Mouse (Mus musculus): ENCODE data around the gene Arl15. TPM values are rescaled to one million over a fixed set of nuclear protein-coding genes. Genes with fewer than 3 reads are reported as not detected.

The Arl15 gene
- polyA plus RNA-seq, 1 experiment from 2014 or later = 1.5 TPM

DNA sequence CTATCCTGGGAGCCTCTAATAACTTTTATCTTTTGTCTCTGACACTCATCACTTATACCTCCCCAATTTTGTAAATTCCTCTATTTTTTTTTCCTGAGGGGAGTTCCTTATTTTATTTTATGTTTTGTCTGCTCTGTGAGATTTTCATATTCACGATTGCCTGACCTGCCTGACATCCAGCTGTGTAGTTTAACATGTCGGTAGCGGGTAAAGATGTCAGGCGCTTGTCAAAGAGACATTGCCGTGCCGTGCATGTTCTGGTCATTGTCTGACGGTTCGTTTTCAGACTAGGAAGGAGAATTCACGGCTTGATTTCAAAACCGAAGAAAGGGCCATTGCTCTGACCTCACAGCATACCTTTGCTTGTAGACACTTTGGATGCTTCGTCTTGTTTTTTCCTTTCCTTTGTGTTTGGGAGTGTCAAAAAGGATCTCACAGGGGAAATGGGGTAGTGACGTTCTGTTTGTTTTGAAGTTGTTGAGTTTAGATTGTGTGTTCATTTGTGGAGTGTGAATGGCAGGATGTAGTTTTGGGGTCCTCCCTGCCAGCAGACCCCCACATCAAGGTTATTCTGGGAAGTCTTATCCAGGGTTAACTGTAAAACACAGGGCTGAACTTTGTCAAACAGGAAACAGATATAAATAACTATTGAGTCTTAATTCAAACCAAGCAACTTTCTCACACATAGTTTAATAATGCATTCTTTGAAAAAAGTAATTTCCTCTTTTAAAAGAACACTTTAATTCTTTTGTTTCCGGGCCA lies 60.4 kb downstream of the Arl15 start:
- TF ChIP-seq EP300 (IDR thresholded peaks at IDR 0.05; ENCODE audit: low read depth) = peak; percentile 52
- TF ChIP-seq CTCF (IDR thresholded peaks at IDR 0.05; ENCODE audit: low read depth) = no peak
- Histone ChIP-seq H3K4me2 (ENCODE audit: low read depth, low read length) (no peak overlapping the region), H3K4me1 (ENCODE audit: insufficient read depth) (peaks cover 7% of the 10 kb centered on the region), H3K27ac (ENCODE audit: low read depth) (peak overlapping the region; percentile 3; the same call in 1 of the 2 replicates), H3K9ac (replicated peaks) (no peak overlapping the region), H3K36me3 (replicated peaks; ENCODE audit: insufficient read depth, low read length) (no peaks in the 10 kb centered on the region), H3K27me3 (ENCODE audit: insufficient read depth, low read length) (no peaks in the 10 kb centered on the region), H3K4me3 (ENCODE audit: low read depth, low read length) (no peak overlapping the region), H3K9me3 (ENCODE audit: low read length) (no peaks in the 10 kb centered on the region)
- DNase-seq (no peak), ATAC-seq (no peak)
- WGBS (ENCODE audit: insufficient replicate concordance) = 62% methylated on average over 13 of the region's 13 CpGs

DNA sequence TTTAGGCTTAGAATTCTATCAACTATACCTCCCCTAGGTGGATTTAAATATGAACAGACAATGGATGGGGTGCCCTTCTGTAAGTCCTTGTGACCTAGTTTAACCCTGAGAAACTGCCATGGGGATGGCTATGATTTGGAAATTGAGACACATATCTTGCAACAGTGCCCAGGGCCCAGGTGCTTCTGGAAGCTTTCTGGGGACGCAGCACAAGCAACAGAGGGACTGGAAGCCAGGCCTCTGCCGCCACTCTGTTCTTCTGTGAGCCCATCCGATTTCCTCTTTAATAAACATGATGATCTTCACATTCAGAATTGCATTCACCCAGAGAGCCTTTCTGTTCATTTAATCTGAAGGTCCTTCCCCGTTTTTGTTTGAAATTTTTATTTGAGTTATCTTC lies 62.6 kb downstream of the Arl15 start:
- H3K4me1 ChIP-seq (ENCODE audit: insufficient read depth) = peaks cover 13% of the 10 kb centered on the region

DNA sequence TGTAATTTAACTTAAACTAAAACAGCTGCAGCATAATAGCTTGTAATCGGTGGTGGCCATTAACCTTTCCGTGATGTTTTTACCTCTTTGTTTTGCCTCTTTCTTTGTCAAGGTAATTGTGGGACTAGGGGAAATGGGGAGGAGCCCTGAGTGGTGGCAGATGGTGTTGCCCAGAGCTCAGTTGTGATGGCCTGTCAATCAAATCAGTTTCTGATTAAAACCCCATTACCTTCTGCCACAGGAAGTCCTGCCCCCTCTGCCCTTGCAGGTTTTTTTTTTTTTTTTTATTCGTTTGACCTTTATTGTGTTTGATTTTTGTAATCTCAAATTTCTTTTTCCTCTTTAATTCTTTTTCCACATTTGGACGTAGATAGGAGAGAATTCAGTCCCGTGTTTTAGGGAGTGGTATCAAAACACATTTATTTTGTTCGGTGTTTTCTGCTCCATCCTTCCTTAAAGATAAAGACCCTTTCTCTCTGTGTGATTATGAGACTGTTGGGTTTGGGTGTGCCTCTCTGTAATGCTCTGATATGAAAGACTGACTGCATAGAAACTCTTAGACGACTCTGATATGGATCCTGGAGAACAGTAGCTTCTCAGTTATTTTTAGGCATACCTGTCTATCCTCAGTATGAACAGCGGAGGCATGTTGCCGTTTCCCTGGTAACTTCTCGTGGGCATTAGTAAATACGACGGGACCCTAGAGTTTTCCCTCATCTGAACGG lies 64.5 kb downstream of the Arl15 start:
- no peaks in the 10 kb centered on the region for H3K36me3 ChIP-seq (replicated peaks; ENCODE audit: insufficient read depth, low read length)
- H3K27me3 ChIP-seq (ENCODE audit: insufficient read depth, low read length) = no peaks in the 10 kb centered on the region
- ATAC-seq (peak; percentile 84), DNase-seq (no peak)
- no peaks in the 10 kb centered on the region for H3K9me3 ChIP-seq (ENCODE audit: low read length)
- WGBS (ENCODE audit: insufficient replicate concordance) = 48% methylated on average over 13 of the region's 13 CpGs
- peak overlapping the region; percentile 40 for H3K4me3 ChIP-seq (ENCODE audit: low read depth, low read length)
- TF ChIP-seq EP300 (IDR thresholded peaks at IDR 0.05; ENCODE audit: low read depth) (peak; percentile 87; the same call in 1 of the 2 replicates), CTCF (IDR thresholded peaks at IDR 0.05; ENCODE audit: low read depth) (no peak)
- 0 out of 2 replicates have a peak overlapping the region, but pooled peaks have one; percentile 16 for H3K9ac ChIP-seq (replicated peaks)
- H3K4me2 ChIP-seq (ENCODE audit: low read depth, low read length) = peak overlapping the region; percentile 82
- H3K4me1 ChIP-seq (ENCODE audit: insufficient read depth) = peaks cover 11% of the 10 kb centered on the region
- no peak overlapping the region for H3K27ac ChIP-seq (ENCODE audit: low read depth)

More for the DNA sequence above, 62.6 kb downstream of the Arl15 start:
- TF ChIP-seq EP300 (IDR thresholded peaks at IDR 0.05; ENCODE audit: low read depth) = no peak
- TF ChIP-seq CTCF (IDR thresholded peaks at IDR 0.05; ENCODE audit: low read depth) = no peak
- ATAC-seq (no peak), DNase-seq (no peak)
- Histone ChIP-seq H3K27me3 (ENCODE audit: insufficient read depth, low read length) (no peaks in the 10 kb centered on the region), H3K4me2 (ENCODE audit: low read depth, low read length) (no peak overlapping the region), H3K36me3 (replicated peaks; ENCODE audit: insufficient read depth, low read length) (no peaks in the 10 kb centered on the region), H3K4me3 (ENCODE audit: low read depth, low read length) (no peak overlapping the region), H3K9ac (replicated peaks) (no peak overlapping the region), H3K9me3 (ENCODE audit: low read length) (no peaks in the 10 kb centered on the region), H3K27ac (ENCODE audit: low read depth) (0 out of 2 replicates have a peak overlapping the region, but pooled peaks have one; percentile 16)
- 82% methylated on average over 4 of the region's 4 CpGs for whole genome bisulfite sequencing (ENCODE audit: insufficient replicate concordance)

DNA sequence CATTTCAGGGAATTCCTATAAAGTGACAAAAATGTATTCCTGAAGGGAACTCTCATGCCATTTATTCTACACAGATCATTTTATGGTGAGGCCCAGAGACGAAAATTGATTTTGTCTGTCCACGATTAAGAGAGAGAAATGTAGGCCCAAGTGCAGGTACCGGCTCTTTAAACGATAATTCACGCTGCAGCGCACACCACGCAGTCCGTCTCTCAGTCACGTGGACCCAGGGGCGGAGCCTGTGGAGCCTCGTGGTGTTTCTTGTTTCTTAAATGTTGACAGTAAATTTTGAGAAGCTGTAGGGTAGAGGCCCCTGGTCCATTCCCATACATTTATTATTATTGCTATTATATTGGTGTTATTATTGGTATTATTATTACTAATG lies 65.1 kb downstream of the Arl15 start:
- peak; percentile 82 for ATAC-seq
- Histone ChIP-seq H3K27me3 (ENCODE audit: insufficient read depth, low read length) (no peaks in the 10 kb centered on the region), H3K4me3 (ENCODE audit: low read depth, low read length) (peak overlapping the region; percentile 40), H3K4me1 (ENCODE audit: insufficient read depth) (peaks cover 11% of the 10 kb centered on the region), H3K27ac (ENCODE audit: low read depth) (no peak overlapping the region), H3K36me3 (replicated peaks; ENCODE audit: insufficient read depth, low read length) (no peaks in the 10 kb centered on the region), H3K9ac (replicated peaks) (0 out of 2 replicates have a peak overlapping the region, but pooled peaks have one; percentile 16), H3K9me3 (ENCODE audit: low read length) (no peaks in the 10 kb centered on the region), H3K4me2 (ENCODE audit: low read depth, low read length) (peak overlapping the region; percentile 82)
- DNase-seq = peak; percentile 68
- 65% methylated on average over 11 of the region's 11 CpGs for WGBS (ENCODE audit: insufficient replicate concordance)
- TF ChIP-seq EP300 (IDR thresholded peaks at IDR 0.05; ENCODE audit: low read depth) (no peak), CTCF (IDR thresholded peaks at IDR 0.05; ENCODE audit: low read depth) (no peak)

DNA sequence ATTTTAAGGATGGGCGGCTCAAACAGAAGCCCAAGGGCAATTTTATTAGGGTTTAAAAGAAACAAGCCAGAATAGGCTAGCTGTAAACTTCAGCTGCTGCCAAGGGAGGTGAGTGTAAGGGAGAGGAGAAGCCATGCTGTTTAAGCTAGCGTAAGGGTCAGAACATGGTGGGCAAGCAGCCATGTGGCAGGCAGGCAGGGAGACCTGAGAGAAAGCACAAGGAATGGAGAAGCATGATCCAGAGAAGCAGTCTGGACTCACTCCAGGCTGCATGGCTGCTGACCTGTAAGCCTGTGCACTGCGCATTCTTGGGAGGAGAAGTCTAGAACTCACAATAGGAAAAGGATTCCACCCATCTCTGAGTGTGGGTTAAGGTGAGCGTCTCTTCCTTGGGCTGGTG lies 66.5 kb downstream of the Arl15 start:
- H3K4me1 ChIP-seq (ENCODE audit: insufficient read depth) = peaks cover 11% of the 10 kb centered on the region
- no peak overlapping the region for H3K4me2 ChIP-seq (ENCODE audit: low read depth, low read length)
- H3K36me3 ChIP-seq (replicated peaks; ENCODE audit: insufficient read depth, low read length) = no peaks in the 10 kb centered on the region
- 85% methylated on average over 4 of the region's 4 CpGs for WGBS (ENCODE audit: insufficient replicate concordance)
- H3K9me3 ChIP-seq (ENCODE audit: low read length) = no peaks in the 10 kb centered on the region
- ATAC-seq (no peak), DNase-seq (no peak)
- no peak for TF ChIP-seq CTCF (IDR thresholded peaks at IDR 0.05; ENCODE audit: low read depth)
- TF ChIP-seq EP300 (IDR thresholded peaks at IDR 0.05; ENCODE audit: low read depth) = no peak
- H3K27ac ChIP-seq (ENCODE audit: low read depth) = no peak overlapping the region
- no peak overlapping the region for H3K4me3 ChIP-seq (ENCODE audit: low read depth, low read length)
- H3K9ac ChIP-seq (replicated peaks) = no peak overlapping the region
- no peaks in the 10 kb centered on the region for H3K27me3 ChIP-seq (ENCODE audit: insufficient read depth, low read length)

DNA sequence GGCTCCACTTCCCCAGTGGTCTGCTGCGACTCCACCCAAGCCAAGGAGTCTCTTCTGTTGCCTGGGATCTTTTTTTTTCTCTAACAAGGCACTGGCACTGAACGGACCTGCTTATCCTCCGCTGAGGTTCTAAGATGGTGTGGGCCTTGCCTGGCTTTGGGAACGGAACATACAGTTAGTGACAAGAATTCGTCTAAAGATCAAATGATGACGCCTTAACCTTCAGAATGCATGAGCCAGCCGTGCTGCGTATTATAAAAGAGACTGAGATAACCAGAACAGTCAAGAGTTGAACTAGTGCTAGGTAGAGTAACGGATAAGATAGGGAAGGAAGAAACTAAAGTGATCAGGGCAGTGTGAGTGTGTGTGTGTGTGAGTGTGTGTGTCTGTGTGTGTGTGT lies 66.9 kb downstream of the Arl15 start:
- H3K4me1 ChIP-seq (ENCODE audit: insufficient read depth) = peaks cover 9% of the 10 kb centered on the region
- TF ChIP-seq EP300 (IDR thresholded peaks at IDR 0.05; ENCODE audit: low read depth) (no peak), CTCF (IDR thresholded peaks at IDR 0.05; ENCODE audit: low read depth) (no peak)

More for the DNA sequence above, 66.9 kb downstream of the Arl15 start:
- H3K27ac ChIP-seq (ENCODE audit: low read depth) = no peak overlapping the region
- H3K27me3 ChIP-seq (ENCODE audit: insufficient read depth, low read length) = no peaks in the 10 kb centered on the region
- no peak overlapping the region for H3K9ac ChIP-seq (replicated peaks)
- DNase-seq (no peak), ATAC-seq (no peak)
- H3K9me3 ChIP-seq (ENCODE audit: low read length) = no peaks in the 10 kb centered on the region
- no peaks in the 10 kb centered on the region for H3K36me3 ChIP-seq (replicated peaks; ENCODE audit: insufficient read depth, low read length)
- no peak overlapping the region for H3K4me3 ChIP-seq (ENCODE audit: low read depth, low read length)
- 64% methylated on average over 9 of the region's 9 CpGs for WGBS (ENCODE audit: insufficient replicate concordance)
- no peak overlapping the region for H3K4me2 ChIP-seq (ENCODE audit: low read depth, low read length)
